Mouse (Mus musculus): Measurements from ENCODE around the gene Hes6. TPM values are rescaled to one million over a fixed set of nuclear protein-coding genes. Genes with fewer than 3 reads are reported as not detected.

Hes6 gene
- polyA plus RNA-seq (2012; ENCODE audit: low replicate concordance), result 24.8 and 40.6 TPM in 2 replicates

GRCm38 (mm10) chr1:91413898-91414594 is at the start of gene Hes6:
Gene Hes6 (minus strand): TSS chr1:91414038.

GRCm38 (mm10) chr1:91459059-91459809 is 45.4 kb upstream of the Hes6 start, which contains the start of gene Per2:
Gene Per2 (minus strand): TSS chr1:91459324.

GRCm38 (mm10) chr1:91398260-91399062 is 15.4 kb downstream of the Hes6 start, which contains the start of gene Ilkap:
Gene Ilkap (minus strand): TSS chr1:91398815.

GRCm38 (mm10) chr1:91366215-91367108 is 47.4 kb downstream of the Hes6 start, which contains the start of gene Erfe:
Gene Erfe (plus strand): TSS chr1:91366430.

Other genes with a start within 250 kb of the Hes6 start
- gene Ramp1, start 234.2 kb downstream of the Hes6 start, polyA plus RNA-seq (2012; ENCODE audit: low replicate concordance), result 1.8 and 2.7 TPM in 2 replicates
- gene Ube2f, start 163.7 kb downstream of the Hes6 start, polyA plus RNA-seq (2012; ENCODE audit: low replicate concordance), result 4.5 and 14.6 TPM in 2 replicates
- gene Scly, start 115.7 kb downstream of the Hes6 start, polyA plus RNA-seq (2012; ENCODE audit: low replicate concordance), result 43.3 and 76.1 TPM in 2 replicates
- gene Espnl, start 92.0 kb downstream of the Hes6 start, polyA plus RNA-seq (2012; ENCODE audit: low replicate concordance), result 0.08 and 0.24 TPM in 2 replicates
- 0.09 TPM in 1 of 2 replicates, not detected in the other for gene Klhl30, start 63.0 kb downstream of the Hes6 start, polyA plus RNA-seq (2012; ENCODE audit: low replicate concordance)
- 41.8 and 67.5 TPM in 2 replicates for gene Erfe, start 47.6 kb downstream of the Hes6 start, polyA plus RNA-seq (2012; ENCODE audit: low replicate concordance)
- gene Ilkap, start 15.2 kb downstream of the Hes6 start, polyA plus RNA-seq (2012; ENCODE audit: low replicate concordance), result 84.6 and 87.8 TPM in 2 replicates
- 9.6 and 16.4 TPM in 2 replicates for gene Per2, start 45.3 kb upstream of the Hes6 start, polyA plus RNA-seq (2012; ENCODE audit: low replicate concordance)
- 6.1 and 7.2 TPM in 2 replicates for gene Traf3ip1, start 80.6 kb upstream of the Hes6 start, polyA plus RNA-seq (2012; ENCODE audit: low replicate concordance)
- 14.8 and 17.7 TPM in 2 replicates for gene Asb1, start 126.5 kb upstream of the Hes6 start, polyA plus RNA-seq (2012; ENCODE audit: low replicate concordance)

Data from leukemia stem cell, adult 10-12 weeks (primary cell).